Mouse (Mus musculus): ENCODE measurements around the gene Olfr901. TPM values are rescaled to one million over a fixed set of nuclear protein-coding genes. Genes with fewer than 3 reads are reported as not detected.
"Not testable (repeated sequence)": the region's sequence is repeated elsewhere in the genome, so short reads cannot be mapped to it uniquely, and the experiment has no call there.

Olfr901 gene
- not detected in 2 replicates for polyA plus RNA-seq (2012; rRNA removed)
- polyA plus RNA-seq (2014; fragmentation: Nextera tagmentation; extraction: Ambion mirVana), result not detected in 2 replicates

DNA sequence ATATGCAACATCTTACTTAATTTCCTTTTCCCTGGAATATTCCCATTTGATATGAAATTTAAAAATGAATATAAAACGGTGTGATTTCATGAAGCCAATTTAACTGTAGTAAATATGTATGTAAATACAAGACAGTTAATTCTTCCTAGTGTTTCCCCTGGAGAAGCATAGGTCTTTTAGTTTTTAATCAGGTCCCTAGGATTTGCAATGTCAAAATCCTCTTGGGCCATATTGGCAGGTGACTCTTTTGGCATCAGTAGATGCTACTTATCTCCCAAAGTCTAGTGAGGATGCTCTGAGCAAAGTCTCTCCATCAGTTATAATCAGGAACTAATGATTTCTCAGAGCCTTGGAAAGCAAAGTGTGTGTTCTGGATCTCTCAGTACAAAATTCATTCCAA, at the start of gene Olfr901:
Gene Olfr901, plus strand, starts transcription at position 301 of the 400 bp plus-strand sequence.
- H3K4me1 ChIP-seq (replicated peaks; ENCODE audit: control insufficient read depth in 2 of 2, insufficient read depth in 2 of 2, low read length in 1 of 2), result no peaks in the 10 kb centered on the region
- H3K36me3 ChIP-seq (replicated peaks; ENCODE audit: control insufficient read depth, insufficient read depth, low read depth), result no peaks in the 10 kb centered on the region
- no peak within 1 kb of the TSS for H3K9ac ChIP-seq (replicated peaks)
- TF ChIP-seq CTCF (IDR thresholded peaks at IDR 0.05; ENCODE audit: low read depth), result no peak
- TF ChIP-seq EP300 (IDR thresholded peaks at IDR 0.05; ENCODE audit: low read depth), result no peak
- no peak within 1 kb of the TSS for H3K4me3 ChIP-seq (ENCODE audit: insufficient read depth in 1 of 2, low read depth in 2 of 2, low read length in 2 of 2)
- no peak within 1 kb of the TSS for H3K4me2 ChIP-seq (ENCODE audit: low read depth)
- 37% methylated on average over 1 of the region's 1 CpGs for WGBS (ENCODE audit: insufficient replicate concordance)
- no peak within 1 kb of the TSS for H3K27ac ChIP-seq
- no peaks in the 10 kb centered on the region for H3K27me3 ChIP-seq (ENCODE audit: control insufficient read depth, insufficient read depth, low read length)
- DNase-seq (ENCODE audit: low read depth in 3 of 3, low spot score in 3 of 3) (no peak), ATAC-seq (ENCODE audit: insufficient read depth) (no peak)
- no peaks in the 10 kb centered on the region for H3K9me3 ChIP-seq (ENCODE audit: control insufficient read depth, low read length)

DNA sequence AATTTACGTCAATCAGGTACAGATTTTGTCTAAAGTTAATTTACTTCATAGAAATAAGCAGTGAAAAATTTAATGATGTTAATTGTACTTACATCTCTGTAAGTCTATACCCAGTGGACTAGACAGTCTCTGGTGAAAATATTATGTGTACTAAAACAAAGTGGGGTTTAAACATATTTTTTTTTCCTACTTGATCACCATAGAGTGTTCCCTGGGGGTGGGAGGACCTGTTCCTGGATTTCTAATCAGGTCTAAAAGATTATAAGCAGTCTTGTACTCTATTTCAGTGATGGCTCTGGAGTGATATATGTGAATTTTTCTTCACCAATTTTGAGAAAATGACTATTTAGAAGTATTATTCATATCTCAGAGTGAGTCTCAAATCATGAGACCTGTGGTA, 27.9 kb upstream of the Olfr901 start, which contains the start of gene Olfr147:
Gene Olfr147, plus strand, starts transcription at position 301 of the 400 bp plus-strand sequence.
- 63% methylated on average over 1 of the region's 1 CpGs for WGBS (ENCODE audit: insufficient replicate concordance)
- Histone ChIP-seq H3K36me3 (replicated peaks; ENCODE audit: control insufficient read depth, insufficient read depth, low read depth) (no peaks in the 10 kb centered on the region), H3K9me3 (ENCODE audit: control insufficient read depth, low read length) (no peaks in the 10 kb centered on the region), H3K4me3 (ENCODE audit: insufficient read depth in 1 of 2, low read depth in 2 of 2, low read length in 2 of 2) (no peak within 1 kb of the TSS), H3K4me2 (ENCODE audit: low read depth) (no peak within 1 kb of the TSS), H3K4me1 (replicated peaks; ENCODE audit: control insufficient read depth in 2 of 2, insufficient read depth in 2 of 2, low read length in 1 of 2) (no peaks in the 10 kb centered on the region), H3K9ac (replicated peaks) (no peak within 1 kb of the TSS), H3K27ac (no peak within 1 kb of the TSS), H3K27me3 (ENCODE audit: control insufficient read depth, insufficient read depth, low read length) (no peaks in the 10 kb centered on the region)
- no peak for DNase-seq (ENCODE audit: low read depth in 3 of 3, low spot score in 3 of 3)
- no peak for ATAC-seq (ENCODE audit: insufficient read depth)
- TF ChIP-seq EP300 (IDR thresholded peaks at IDR 0.05; ENCODE audit: low read depth) (no peak), CTCF (IDR thresholded peaks at IDR 0.05; ENCODE audit: low read depth) (no peak)

DNA sequence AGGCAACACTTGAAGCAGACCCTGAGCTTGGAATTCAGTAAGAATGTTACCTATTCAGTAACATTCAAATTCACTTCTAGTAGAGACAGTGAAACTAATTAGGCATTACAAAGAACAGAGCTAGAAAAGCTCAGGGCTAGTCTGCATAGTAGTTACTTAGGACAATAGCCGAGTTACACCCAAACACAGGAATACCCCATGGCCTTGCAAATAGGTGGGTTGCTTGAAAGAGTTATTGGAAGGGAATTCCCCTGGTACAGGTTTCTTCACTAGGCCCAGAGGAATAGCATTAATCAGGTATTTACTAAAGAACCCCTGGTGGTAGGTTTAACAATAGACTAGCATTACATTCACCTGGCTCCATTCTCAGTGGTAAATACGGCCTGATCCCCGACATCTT, 21.8 kb upstream of the Olfr901 start:
- H3K4me1 ChIP-seq (replicated peaks; ENCODE audit: control insufficient read depth in 2 of 2, insufficient read depth in 2 of 2, low read length in 1 of 2); H3K4me3 ChIP-seq (ENCODE audit: insufficient read depth in 1 of 2, low read depth in 2 of 2, low read length in 2 of 2); H3K27me3 ChIP-seq (ENCODE audit: control insufficient read depth, insufficient read depth, low read length); H3K9me3 ChIP-seq (ENCODE audit: control insufficient read depth, low read length); H3K27ac ChIP-seq; DNase-seq (ENCODE audit: low read depth in 3 of 3, low spot score in 3 of 3); H3K36me3 ChIP-seq (replicated peaks; ENCODE audit: control insufficient read depth, insufficient read depth, low read depth); H3K4me2 ChIP-seq (ENCODE audit: low read depth); ATAC-seq (ENCODE audit: insufficient read depth); H3K9ac ChIP-seq (replicated peaks): not testable (repeated sequence)
- WGBS (ENCODE audit: insufficient replicate concordance), result 81% methylated on average over 3 of the region's 3 CpGs

DNA sequence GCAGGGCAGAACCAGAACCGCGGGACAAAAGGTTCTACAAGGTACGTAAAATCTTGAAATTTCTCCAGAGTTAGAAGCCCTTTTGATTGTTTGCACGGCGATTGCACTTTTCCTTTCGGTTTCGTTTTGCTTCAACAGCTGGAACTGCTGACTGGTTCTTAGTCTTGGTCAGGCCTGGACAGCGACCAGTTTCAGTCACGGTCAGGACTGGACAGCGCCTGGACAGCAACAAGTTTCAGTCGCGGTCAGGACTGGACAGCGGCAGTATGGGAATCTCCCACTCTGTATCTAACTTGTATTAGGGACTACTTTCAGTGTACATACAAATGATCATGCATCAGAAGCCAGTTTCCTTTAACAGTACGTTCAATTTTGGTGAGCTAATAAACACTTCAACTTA, 15.8 kb upstream of the Olfr901 start:
- not testable (repeated sequence) for H3K27me3 ChIP-seq (ENCODE audit: control insufficient read depth, insufficient read depth, low read length); H3K4me3 ChIP-seq (ENCODE audit: insufficient read depth in 1 of 2, low read depth in 2 of 2, low read length in 2 of 2); ATAC-seq (ENCODE audit: insufficient read depth); H3K9ac ChIP-seq (replicated peaks); H3K9me3 ChIP-seq (ENCODE audit: control insufficient read depth, low read length); H3K36me3 ChIP-seq (replicated peaks; ENCODE audit: control insufficient read depth, insufficient read depth, low read depth); H3K27ac ChIP-seq; H3K4me1 ChIP-seq (replicated peaks; ENCODE audit: control insufficient read depth in 2 of 2, insufficient read depth in 2 of 2, low read length in 1 of 2); H3K4me2 ChIP-seq (ENCODE audit: low read depth); DNase-seq (ENCODE audit: low read depth in 3 of 3, low spot score in 3 of 3)
- 82% methylated on average over 14 of the region's 14 CpGs for whole genome bisulfite sequencing (ENCODE audit: insufficient replicate concordance)

DNA sequence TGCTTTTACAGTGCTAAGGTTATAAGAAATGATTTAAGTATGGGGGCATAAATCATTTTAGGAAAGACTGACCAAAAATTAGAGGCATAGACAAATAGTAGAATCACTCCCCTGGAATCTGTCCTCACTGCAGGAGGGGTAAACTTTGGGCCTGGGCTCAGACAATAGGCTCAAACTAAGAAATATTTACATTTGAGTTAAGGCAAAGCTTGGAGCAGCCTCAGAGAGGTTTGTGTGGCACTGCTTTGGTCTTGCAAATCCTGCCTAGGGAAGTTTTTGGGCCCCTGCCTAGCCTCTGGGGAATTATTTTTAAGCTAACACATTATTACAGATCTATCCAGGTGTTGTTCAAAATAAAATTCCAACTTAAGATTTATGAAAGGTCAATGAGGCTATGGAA, 5.5 kb upstream of the Olfr901 start:
- H3K4me3 ChIP-seq (ENCODE audit: insufficient read depth in 1 of 2, low read depth in 2 of 2, low read length in 2 of 2), result no peak overlapping the region
- no peak overlapping the region for H3K4me2 ChIP-seq (ENCODE audit: low read depth)
- no peak overlapping the region for H3K27ac ChIP-seq
- no peaks in the 10 kb centered on the region for H3K36me3 ChIP-seq (replicated peaks; ENCODE audit: control insufficient read depth, insufficient read depth, low read depth)
- H3K4me1 ChIP-seq (replicated peaks; ENCODE audit: control insufficient read depth in 2 of 2, insufficient read depth in 2 of 2, low read length in 1 of 2), result no peaks in the 10 kb centered on the region
- no peaks in the 10 kb centered on the region for H3K9me3 ChIP-seq (ENCODE audit: control insufficient read depth, low read length)
- H3K27me3 ChIP-seq (ENCODE audit: control insufficient read depth, insufficient read depth, low read length), result no peaks in the 10 kb centered on the region
- ATAC-seq (ENCODE audit: insufficient read depth) (no peak), DNase-seq (ENCODE audit: low read depth in 3 of 3, low spot score in 3 of 3) (no peak)
- no peak for TF ChIP-seq EP300 (IDR thresholded peaks at IDR 0.05; ENCODE audit: low read depth)
- TF ChIP-seq CTCF (IDR thresholded peaks at IDR 0.05; ENCODE audit: low read depth), result no peak
- no peak overlapping the region for H3K9ac ChIP-seq (replicated peaks)

DNA sequence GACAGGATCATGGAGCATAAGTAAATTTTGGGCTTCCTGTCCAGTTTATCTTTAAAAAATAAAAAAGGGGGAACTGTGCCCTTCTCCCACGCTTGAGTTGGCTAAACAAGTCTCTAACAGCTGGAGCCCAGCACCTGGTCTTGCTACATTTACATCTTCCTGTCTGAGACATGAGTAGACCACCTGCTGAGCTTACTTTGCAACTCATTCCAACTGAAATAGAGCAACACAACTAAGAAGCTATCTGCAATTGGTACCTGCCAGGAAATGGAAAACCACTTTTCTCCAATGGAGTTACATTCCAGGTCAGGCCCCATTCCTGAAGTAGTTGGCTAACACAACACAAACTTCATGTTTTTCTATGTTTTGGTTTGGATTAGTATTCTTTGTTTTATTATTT, 2.2 kb upstream of the Olfr901 start:
- no peak overlapping the region for H3K27ac ChIP-seq
- ATAC-seq (ENCODE audit: insufficient read depth) (no peak), DNase-seq (ENCODE audit: low read depth in 3 of 3, low spot score in 3 of 3) (no peak)
- H3K9me3 ChIP-seq (ENCODE audit: control insufficient read depth, low read length), result no peaks in the 10 kb centered on the region
- 21% methylated on average over 1 of the region's 1 CpGs for WGBS (ENCODE audit: insufficient replicate concordance)
- H3K27me3 ChIP-seq (ENCODE audit: control insufficient read depth, insufficient read depth, low read length), result no peaks in the 10 kb centered on the region
- no peaks in the 10 kb centered on the region for H3K4me1 ChIP-seq (replicated peaks; ENCODE audit: control insufficient read depth in 2 of 2, insufficient read depth in 2 of 2, low read length in 1 of 2)
- TF ChIP-seq CTCF (IDR thresholded peaks at IDR 0.05; ENCODE audit: low read depth) (no peak), EP300 (IDR thresholded peaks at IDR 0.05; ENCODE audit: low read depth) (no peak)
- no peak overlapping the region for H3K4me2 ChIP-seq (ENCODE audit: low read depth)
- H3K36me3 ChIP-seq (replicated peaks; ENCODE audit: control insufficient read depth, insufficient read depth, low read depth), result no peaks in the 10 kb centered on the region
- H3K9ac ChIP-seq (replicated peaks), result no peak overlapping the region
- H3K4me3 ChIP-seq (ENCODE audit: insufficient read depth in 1 of 2, low read depth in 2 of 2, low read length in 2 of 2), result no peak overlapping the region

Data from liver, embryonic 14.5 days (tissue).